Mouse (Mus musculus): ENCODE measurements at regions not wholly inside any gene's neighbourhood (a gene's known extent, or its start where the extent isn't known, plus 50 kb on each side); places are given as distances from the start of the nearest gene placed in this dataset.

DNA sequence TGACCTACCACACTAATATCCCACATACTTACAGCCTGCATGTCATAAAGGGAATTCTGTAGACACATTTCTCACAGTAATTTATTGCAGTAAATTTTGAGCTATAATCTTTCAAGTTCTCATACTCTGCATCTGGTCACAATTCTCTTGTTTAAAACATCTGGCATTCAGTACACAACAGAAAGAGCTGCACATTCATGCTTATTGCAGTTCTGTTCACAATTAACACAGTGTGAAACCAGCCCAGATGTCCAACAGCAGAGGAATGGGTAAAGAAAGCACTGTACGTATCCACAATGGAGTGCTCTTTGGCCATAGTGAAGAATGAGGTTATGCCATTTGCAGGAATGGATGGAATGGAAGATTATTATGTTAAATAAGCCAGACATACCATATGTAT is 72.5 kb upstream of the S1pr1 start:
- 84% methylated on average over 1 of the region's 1 CpGs for WGBS

DNA sequence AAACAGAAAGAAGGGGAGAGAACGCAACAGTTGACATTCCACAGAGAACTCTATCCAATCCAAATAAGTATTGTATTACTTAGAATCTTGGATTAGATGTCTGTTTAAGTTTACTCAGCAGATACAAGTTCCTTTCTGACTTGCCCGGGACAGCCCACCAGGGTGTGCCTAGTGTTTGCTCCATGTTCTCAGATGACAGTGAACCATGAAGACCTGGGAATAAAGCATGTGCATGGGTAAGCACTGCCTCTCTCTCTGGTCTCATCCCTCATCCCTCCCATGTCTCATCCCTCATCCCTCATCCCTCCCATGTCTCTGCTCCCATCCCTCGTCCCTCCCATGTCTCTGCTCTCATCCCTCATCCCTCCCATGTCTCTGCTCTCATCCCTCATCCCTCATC is 73.7 kb upstream of the S1pr1 start:
- no peaks in the 10 kb centered on the region for H3K9me3 ChIP-seq (ENCODE audit: control insufficient read depth, low read length)
- 52% methylated on average over 3 of the region's 3 CpGs for WGBS
- H3K4me2 ChIP-seq (replicated peaks; ENCODE audit: low read depth, low read length), result no peak overlapping the region
- no peaks in the 10 kb centered on the region for H3K27me3 ChIP-seq (ENCODE audit: control insufficient read depth, insufficient read depth, low read length)
- ATAC-seq (ENCODE audit: low FRiP score, low TSS enrichment), result no peak
- H3K27ac ChIP-seq (ENCODE audit: low read depth, low read length), result no peak overlapping the region
- H3K9ac ChIP-seq (ENCODE audit: low read depth, low read length), result no peak overlapping the region
- H3K4me3 ChIP-seq (ENCODE audit: low read length), result no peak overlapping the region
- no peaks in the 10 kb centered on the region for H3K36me3 ChIP-seq (ENCODE audit: control insufficient read depth, insufficient read depth, low read length)
- 0 out of 2 replicates have a peak, but pooled peaks cover 2% of the 10 kb centered on the region for H3K4me1 ChIP-seq (ENCODE audit: control insufficient read depth, insufficient read depth, low read length)

More for the DNA sequence above, 72.5 kb upstream of the S1pr1 start:
- Histone ChIP-seq H3K9me3 (ENCODE audit: control insufficient read depth, low read length) (no peaks in the 10 kb centered on the region), H3K27me3 (ENCODE audit: control insufficient read depth, insufficient read depth, low read length) (no peaks in the 10 kb centered on the region), H3K27ac (ENCODE audit: low read depth, low read length) (no peak overlapping the region), H3K36me3 (ENCODE audit: control insufficient read depth, insufficient read depth, low read length) (no peaks in the 10 kb centered on the region), H3K4me3 (ENCODE audit: low read length) (no peak overlapping the region), H3K9ac (ENCODE audit: low read depth, low read length) (no peak overlapping the region), H3K4me1 (ENCODE audit: control insufficient read depth, insufficient read depth, low read length) (no peaks in the 10 kb centered on the region), H3K4me2 (replicated peaks; ENCODE audit: low read depth, low read length) (no peak overlapping the region)
- ATAC-seq (ENCODE audit: low FRiP score, low TSS enrichment), result no peak

DNA sequence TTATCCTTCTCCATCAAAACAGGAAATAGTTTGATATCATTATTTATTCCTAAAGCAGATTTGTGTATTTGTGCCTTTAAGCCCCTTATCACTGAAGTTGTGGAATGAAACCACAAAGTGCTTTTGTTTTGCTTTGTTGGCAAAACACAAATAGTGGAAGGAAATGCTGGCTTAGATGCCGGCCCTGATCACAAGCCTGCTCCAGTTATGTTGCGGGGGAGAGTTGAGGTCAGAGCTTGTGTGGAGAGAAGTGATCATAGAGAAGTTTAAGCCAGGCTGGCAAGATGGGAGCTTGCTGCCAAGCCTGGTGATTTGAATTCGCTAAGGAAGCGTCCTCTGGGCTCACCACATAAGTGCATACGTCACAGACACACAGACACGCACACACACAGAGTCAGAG is 74.2 kb upstream of the S1pr1 start:
- 82% methylated on average over 6 of the region's 6 CpGs for WGBS
- no peak overlapping the region for H3K4me3 ChIP-seq (ENCODE audit: low read length)
- no peak overlapping the region for H3K9ac ChIP-seq (ENCODE audit: low read depth, low read length)
- no peaks in the 10 kb centered on the region for H3K9me3 ChIP-seq (ENCODE audit: control insufficient read depth, low read length)
- no peaks in the 10 kb centered on the region for H3K36me3 ChIP-seq (ENCODE audit: control insufficient read depth, insufficient read depth, low read length)
- no peaks in the 10 kb centered on the region for H3K27me3 ChIP-seq (ENCODE audit: control insufficient read depth, insufficient read depth, low read length)
- ATAC-seq (ENCODE audit: low FRiP score, low TSS enrichment), result no peak
- H3K27ac ChIP-seq (ENCODE audit: low read depth, low read length), result no peak overlapping the region
- 0 out of 2 replicates have a peak, but pooled peaks cover 4% of the 10 kb centered on the region for H3K4me1 ChIP-seq (ENCODE audit: control insufficient read depth, insufficient read depth, low read length)
- H3K4me2 ChIP-seq (replicated peaks; ENCODE audit: low read depth, low read length), result no peak overlapping the region

DNA sequence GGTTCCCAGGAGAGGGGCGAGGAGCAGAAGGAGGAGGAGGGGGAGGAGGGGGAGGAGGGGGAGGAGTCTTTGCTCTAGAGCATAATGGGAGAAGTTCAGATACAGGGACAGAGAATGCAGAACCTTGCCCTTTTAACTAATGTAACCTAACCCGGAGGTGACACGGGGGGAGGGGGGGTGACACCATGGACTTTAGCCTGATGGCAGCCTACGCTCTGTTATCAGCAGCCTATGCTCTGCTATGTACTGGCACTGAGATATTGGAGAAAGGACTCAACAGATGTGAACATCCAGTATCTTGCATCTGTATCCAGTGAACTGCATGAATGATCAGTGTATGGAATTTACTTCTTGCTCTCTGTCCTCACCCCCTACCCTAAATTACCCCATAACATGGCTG is 77.7 kb upstream of the S1pr1 start:
- Histone ChIP-seq H3K36me3 (ENCODE audit: control insufficient read depth, insufficient read depth, low read length) (no peaks in the 10 kb centered on the region), H3K9ac (ENCODE audit: low read depth, low read length) (no peak overlapping the region), H3K27me3 (ENCODE audit: control insufficient read depth, insufficient read depth, low read length) (no peaks in the 10 kb centered on the region), H3K9me3 (ENCODE audit: control insufficient read depth, low read length) (no peaks in the 10 kb centered on the region), H3K4me3 (ENCODE audit: low read length) (no peak overlapping the region), H3K27ac (ENCODE audit: low read depth, low read length) (no peak overlapping the region), H3K4me2 (replicated peaks; ENCODE audit: low read depth, low read length) (no peak overlapping the region), H3K4me1 (ENCODE audit: control insufficient read depth, insufficient read depth, low read length) (0 out of 2 replicates have a peak, but pooled peaks cover 4% of the 10 kb centered on the region)
- 63% methylated on average over 4 of the region's 4 CpGs for WGBS
- ATAC-seq (ENCODE audit: low FRiP score, low TSS enrichment), result no peak

DNA sequence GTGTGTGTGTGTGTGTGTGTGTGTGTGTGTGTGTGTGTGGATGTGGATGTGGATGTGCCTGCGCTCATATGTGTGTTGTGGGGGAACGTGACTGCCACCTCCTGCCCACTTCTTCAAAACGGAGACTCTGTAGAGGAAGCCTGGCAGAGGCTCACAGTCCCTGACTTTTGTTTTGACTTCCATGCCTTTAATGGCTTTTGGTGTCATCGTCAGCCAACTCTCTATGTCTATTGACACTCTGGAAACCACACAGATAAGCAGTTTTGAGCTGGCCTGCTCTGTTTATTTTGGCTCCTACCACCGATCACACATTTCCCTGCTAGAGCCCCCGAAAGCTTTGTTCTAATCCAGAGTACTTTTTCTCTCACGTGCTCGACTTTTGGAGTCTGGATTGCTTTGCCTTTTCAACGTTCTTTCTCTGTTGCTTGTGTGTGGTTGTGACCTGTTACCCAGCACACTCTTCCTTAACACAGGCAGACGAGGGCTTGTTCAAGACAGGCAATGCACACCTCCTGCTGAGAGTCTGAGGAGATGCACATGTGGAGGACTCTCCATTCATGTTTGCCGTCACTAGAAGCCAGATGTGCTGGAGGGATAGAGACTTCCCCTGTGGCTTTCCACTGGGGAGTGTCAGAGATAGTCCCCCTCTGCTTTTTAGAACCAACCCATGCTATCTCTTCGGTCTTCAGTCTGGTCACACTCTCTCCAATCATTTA is 78.6 kb upstream of the S1pr1 start:
- Histone ChIP-seq H3K4me3 (ENCODE audit: low read length) (no peak overlapping the region), H3K9ac (ENCODE audit: low read depth, low read length) (no peak overlapping the region), H3K4me1 (ENCODE audit: control insufficient read depth, insufficient read depth, low read length) (0 out of 2 replicates have a peak, but pooled peaks cover 4% of the 10 kb centered on the region), H3K27ac (ENCODE audit: low read depth, low read length) (no peak overlapping the region), H3K9me3 (ENCODE audit: control insufficient read depth, low read length) (no peaks in the 10 kb centered on the region), H3K4me2 (replicated peaks; ENCODE audit: low read depth, low read length) (no peak overlapping the region; the same call in 1 of the 2 replicates), H3K27me3 (ENCODE audit: control insufficient read depth, insufficient read depth, low read length) (no peaks in the 10 kb centered on the region), H3K36me3 (ENCODE audit: control insufficient read depth, insufficient read depth, low read length) (no peaks in the 10 kb centered on the region)
- WGBS, result 40% methylated on average over 12 of the region's 12 CpGs
- ATAC-seq (ENCODE audit: low FRiP score, low TSS enrichment), result peak; percentile 76; the same call in 1 of the 2 replicates

DNA sequence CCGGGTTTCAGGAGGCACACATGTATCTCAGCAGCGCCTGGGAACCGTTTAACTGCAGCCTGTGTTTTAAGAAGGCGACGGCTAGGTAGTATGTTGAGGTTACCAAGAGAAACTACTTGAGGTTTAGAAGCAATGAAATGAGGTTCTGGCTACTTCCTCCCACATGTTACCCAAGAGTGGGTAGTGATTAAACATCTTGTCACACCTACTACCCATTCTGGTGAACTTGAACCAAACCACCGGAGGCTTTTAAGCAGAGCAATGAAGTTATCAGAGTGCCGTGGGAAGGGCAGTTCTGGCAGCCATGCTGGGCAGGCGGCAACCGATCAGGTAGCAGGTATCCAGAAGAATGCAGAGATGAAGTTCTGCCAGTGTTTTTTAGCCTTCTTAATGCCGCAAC is 84.5 kb upstream of the S1pr1 start:
- Histone ChIP-seq H3K4me3 (ENCODE audit: low read length) (no peak overlapping the region), H3K36me3 (ENCODE audit: control insufficient read depth, insufficient read depth, low read length) (no peaks in the 10 kb centered on the region), H3K9me3 (ENCODE audit: control insufficient read depth, low read length) (no peaks in the 10 kb centered on the region), H3K4me1 (ENCODE audit: control insufficient read depth, insufficient read depth, low read length) (no peaks in the 10 kb centered on the region), H3K4me2 (replicated peaks; ENCODE audit: low read depth, low read length) (no peak overlapping the region), H3K9ac (ENCODE audit: low read depth, low read length) (no peak overlapping the region), H3K27ac (ENCODE audit: low read depth, low read length) (no peak overlapping the region), H3K27me3 (ENCODE audit: control insufficient read depth, insufficient read depth, low read length) (no peaks in the 10 kb centered on the region)
- WGBS, result 91% methylated on average over 10 of the region's 10 CpGs
- ATAC-seq (ENCODE audit: low FRiP score, low TSS enrichment), result no peak

DNA sequence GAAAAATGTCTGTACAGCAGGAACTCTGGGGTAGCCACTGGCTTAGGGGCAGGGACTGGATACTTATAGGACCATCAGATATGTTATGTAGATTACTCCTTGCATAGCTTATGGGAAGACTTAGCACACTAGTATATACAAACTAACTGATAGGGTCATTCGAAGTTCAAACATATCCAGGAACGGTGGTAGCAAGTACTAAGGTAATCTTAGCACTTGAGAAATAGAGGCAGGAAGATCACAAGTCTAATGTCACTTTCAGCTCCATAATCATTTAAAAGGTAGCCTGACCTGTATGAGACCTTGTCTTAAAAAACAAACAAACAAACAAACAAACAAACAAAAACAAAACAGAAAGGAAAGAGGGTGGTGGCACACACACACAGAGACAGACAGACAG is 85.1 kb upstream of the S1pr1 start:
- no peak overlapping the region for H3K9ac ChIP-seq (ENCODE audit: low read depth, low read length)
- no peaks in the 10 kb centered on the region for H3K36me3 ChIP-seq (ENCODE audit: control insufficient read depth, insufficient read depth, low read length)
- no peak overlapping the region for H3K4me2 ChIP-seq (replicated peaks; ENCODE audit: low read depth, low read length)
- no peak overlapping the region for H3K27ac ChIP-seq (ENCODE audit: low read depth, low read length)
- no peaks in the 10 kb centered on the region for H3K9me3 ChIP-seq (ENCODE audit: control insufficient read depth, low read length)
- no peak for ATAC-seq (ENCODE audit: low FRiP score, low TSS enrichment)
- H3K27me3 ChIP-seq (ENCODE audit: control insufficient read depth, insufficient read depth, low read length), result no peaks in the 10 kb centered on the region
- no peaks in the 10 kb centered on the region for H3K4me1 ChIP-seq (ENCODE audit: control insufficient read depth, insufficient read depth, low read length)
- no peak overlapping the region for H3K4me3 ChIP-seq (ENCODE audit: low read length)
- WGBS, result 76% methylated on average over 2 of the region's 2 CpGs

DNA sequence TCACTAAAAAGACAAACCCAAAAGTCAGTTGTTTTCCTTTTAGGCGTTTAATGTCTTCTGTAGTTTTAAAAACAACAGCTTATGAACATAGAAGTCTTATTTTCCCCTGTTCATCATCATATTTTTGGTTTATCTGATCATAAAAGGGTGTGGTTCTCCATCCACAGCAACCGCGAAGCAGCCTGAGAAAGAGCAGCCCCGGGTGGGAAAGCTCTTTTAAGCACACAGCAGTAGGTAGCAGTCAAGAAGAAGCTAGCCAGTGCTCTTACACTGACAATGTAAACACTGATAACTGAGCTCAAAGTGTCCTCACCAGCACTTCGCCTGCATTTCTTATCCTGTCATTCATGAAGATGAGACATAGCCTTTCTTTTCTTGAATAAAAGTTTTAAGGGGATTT is 86.0 kb upstream of the S1pr1 start:
- Histone ChIP-seq H3K36me3 (ENCODE audit: control insufficient read depth, insufficient read depth, low read length) (no peaks in the 10 kb centered on the region), H3K4me3 (ENCODE audit: low read length) (no peak overlapping the region), H3K27ac (ENCODE audit: low read depth, low read length) (no peak overlapping the region), H3K9ac (ENCODE audit: low read depth, low read length) (no peak overlapping the region), H3K9me3 (ENCODE audit: control insufficient read depth, low read length) (no peaks in the 10 kb centered on the region), H3K4me2 (replicated peaks; ENCODE audit: low read depth, low read length) (no peak overlapping the region), H3K4me1 (ENCODE audit: control insufficient read depth, insufficient read depth, low read length) (no peaks in the 10 kb centered on the region), H3K27me3 (ENCODE audit: control insufficient read depth, insufficient read depth, low read length) (no peaks in the 10 kb centered on the region)
- 58% methylated on average over 5 of the region's 5 CpGs for WGBS
- no peak for ATAC-seq (ENCODE audit: low FRiP score, low TSS enrichment)

DNA sequence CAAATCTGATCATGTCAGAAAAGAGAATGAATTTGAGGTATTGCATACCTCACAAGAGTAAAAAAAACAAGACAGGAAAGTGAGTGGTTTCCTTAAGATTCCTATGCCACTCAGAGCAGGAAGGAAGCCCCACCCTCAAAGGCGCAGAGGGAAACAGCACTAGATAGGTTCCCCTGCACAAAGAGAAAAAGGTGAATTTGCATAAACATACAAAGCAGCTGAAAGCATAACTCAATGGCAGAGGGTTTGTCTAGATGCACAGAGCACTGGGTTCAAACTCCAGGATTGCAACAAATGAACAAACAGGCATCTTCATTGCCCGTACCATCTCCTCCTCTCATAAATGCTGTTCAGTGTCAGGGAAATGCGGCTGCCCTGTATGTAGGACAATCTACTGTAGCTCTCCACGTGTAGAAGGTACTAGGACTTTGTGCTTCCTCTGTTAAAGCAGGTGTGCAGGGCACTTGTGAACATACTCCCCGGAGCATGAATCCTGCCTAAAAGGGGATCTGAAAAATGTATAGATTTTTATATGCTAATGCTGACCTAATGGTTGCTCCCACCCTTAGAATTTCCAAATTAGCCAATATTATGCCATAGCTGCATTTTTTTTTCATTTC is 85.9 kb upstream of the Dph5 start:
- H3K4me1 ChIP-seq (ENCODE audit: control insufficient read depth, insufficient read depth, low read length), result no peaks in the 10 kb centered on the region
- no peak overlapping the region for H3K9ac ChIP-seq (ENCODE audit: low read depth, low read length)
- no peaks in the 10 kb centered on the region for H3K9me3 ChIP-seq (ENCODE audit: control insufficient read depth, low read length)
- no peaks in the 10 kb centered on the region for H3K36me3 ChIP-seq (ENCODE audit: control insufficient read depth, insufficient read depth, low read length)
- no peaks in the 10 kb centered on the region for H3K27me3 ChIP-seq (ENCODE audit: control insufficient read depth, insufficient read depth, low read length)
- no peak overlapping the region for H3K4me3 ChIP-seq (ENCODE audit: low read length)
- WGBS, result 80% methylated on average over 5 of the region's 5 CpGs
- H3K4me2 ChIP-seq (replicated peaks; ENCODE audit: low read depth, low read length), result no peak overlapping the region
- ATAC-seq (ENCODE audit: low FRiP score, low TSS enrichment), result no peak
- no peak overlapping the region for H3K27ac ChIP-seq (ENCODE audit: low read depth, low read length)
